Mouse (Mus musculus): ENCODE measurements around the gene Psenen.

- TF ChIP-seq CTCF (conservative IDR thresholded peaks at IDR 0.05; ENCODE audit: low read length) (no peak), POU5F1 (IDR thresholded peaks at IDR 0.05; ENCODE audit: borderline replicate concordance, low read length) (no peak)
Measured at GRCm38 (mm10) chr7:30556894-30557536, 6.4 kb downstream of the Psenen start.
